Mouse (Mus musculus): ENCODE results near the gene Fam228a. TPM values are rescaled to one million over a fixed set of nuclear protein-coding genes. Genes with fewer than 3 reads are reported as not detected.

Gene Fam228a
- total and polyA plus RNA-seq, 2 experiments from 2014 or later, result 0.49 to 0.99 TPM

DNA sequence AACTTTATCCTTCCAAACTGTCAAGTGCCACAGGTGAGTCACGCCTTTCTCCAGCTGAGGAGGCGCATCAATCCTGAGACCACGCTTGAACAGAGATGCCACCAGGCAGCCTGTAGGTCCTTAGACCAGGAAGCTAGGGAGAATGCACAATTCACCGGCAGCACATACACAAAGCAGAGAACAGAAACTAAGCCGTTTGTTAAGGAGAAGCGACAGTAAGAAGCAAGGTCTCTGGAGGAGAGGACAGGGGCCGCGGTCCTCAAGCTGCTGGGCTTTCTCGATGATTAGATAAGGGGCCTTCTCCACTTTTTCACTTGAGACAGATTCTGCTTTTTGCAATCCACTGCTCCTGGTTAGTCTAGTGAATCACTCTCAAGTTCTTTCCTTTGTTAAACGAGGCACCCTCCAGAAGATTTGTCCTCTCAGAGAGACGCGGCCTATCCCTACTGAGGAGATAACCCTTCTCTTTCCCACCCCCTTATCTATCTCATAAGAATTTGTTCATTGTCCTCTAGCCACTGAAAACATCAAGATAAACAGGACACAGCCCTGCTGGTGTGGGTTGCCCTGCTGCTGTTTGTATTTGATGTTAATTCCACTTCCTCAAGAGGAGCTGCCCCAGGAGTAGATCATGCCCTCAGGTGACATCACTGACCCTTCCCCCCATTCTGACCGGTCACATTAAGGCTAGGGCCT lies 19.0 kb downstream of the Fam228a start:
- TF ChIP-seq CTCF (IDR thresholded peaks at IDR 0.05; ENCODE audit: low read depth), result no peak
- Histone ChIP-seq H3K27ac (no peak overlapping the region), H3K4me1 (ENCODE audit: insufficient read depth, low read length) (no peaks in the 10 kb centered on the region), H3K4me2 (ENCODE audit: low read depth, low read length) (no peak overlapping the region), H3K9ac (replicated peaks; ENCODE audit: low read length) (no peak overlapping the region), H3K9me3 (ENCODE audit: low read length) (no peaks in the 10 kb centered on the region), H3K36me3 (ENCODE audit: insufficient read depth, low read length) (no peaks in the 10 kb centered on the region), H3K27me3 (ENCODE audit: insufficient read depth, low read length) (no peaks in the 10 kb centered on the region), H3K4me3 (ENCODE audit: low read length) (no peak overlapping the region)
- ATAC-seq (no peak), DNase-seq (ENCODE audit: low spot score) (no peak)
- WGBS, result 84% methylated on average over 13 of the region's 13 CpGs

DNA sequence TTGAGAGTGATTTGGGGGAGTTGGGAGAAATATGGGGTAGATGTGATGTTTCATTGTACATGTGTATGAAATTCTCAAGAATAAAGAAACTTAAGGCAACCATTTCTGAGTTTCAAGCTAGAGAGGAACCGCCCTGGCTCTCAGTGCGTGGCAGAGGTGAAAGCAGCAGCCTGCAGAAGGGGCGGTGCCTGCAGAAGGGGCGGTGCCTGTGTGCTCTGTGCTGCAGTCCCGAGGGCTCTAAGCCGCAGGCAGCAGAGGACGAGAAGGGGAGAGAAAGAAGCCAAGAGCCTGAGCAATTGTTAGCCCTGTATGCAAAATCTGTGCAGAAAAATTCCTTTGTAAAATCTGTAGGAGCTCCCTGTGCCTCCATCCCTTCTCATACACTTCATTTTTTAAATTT lies 20.8 kb downstream of the Fam228a start:
- Histone ChIP-seq H3K36me3 (ENCODE audit: insufficient read depth, low read length) (peaks cover 6% of the 10 kb centered on the region), H3K27ac (no peak overlapping the region), H3K9me3 (ENCODE audit: low read length) (no peaks in the 10 kb centered on the region), H3K27me3 (ENCODE audit: insufficient read depth, low read length) (no peaks in the 10 kb centered on the region), H3K4me2 (ENCODE audit: low read depth, low read length) (no peak overlapping the region), H3K4me1 (ENCODE audit: insufficient read depth, low read length) (no peaks in the 10 kb centered on the region), H3K9ac (replicated peaks; ENCODE audit: low read length) (no peak overlapping the region), H3K4me3 (ENCODE audit: low read length) (no peak overlapping the region)
- ATAC-seq, result no peak
- no peak for TF ChIP-seq CTCF (IDR thresholded peaks at IDR 0.05; ENCODE audit: low read depth)
- WGBS, result 10% methylated on average over 7 of the region's 7 CpGs
- DNase-seq (ENCODE audit: low spot score), result no peak

DNA sequence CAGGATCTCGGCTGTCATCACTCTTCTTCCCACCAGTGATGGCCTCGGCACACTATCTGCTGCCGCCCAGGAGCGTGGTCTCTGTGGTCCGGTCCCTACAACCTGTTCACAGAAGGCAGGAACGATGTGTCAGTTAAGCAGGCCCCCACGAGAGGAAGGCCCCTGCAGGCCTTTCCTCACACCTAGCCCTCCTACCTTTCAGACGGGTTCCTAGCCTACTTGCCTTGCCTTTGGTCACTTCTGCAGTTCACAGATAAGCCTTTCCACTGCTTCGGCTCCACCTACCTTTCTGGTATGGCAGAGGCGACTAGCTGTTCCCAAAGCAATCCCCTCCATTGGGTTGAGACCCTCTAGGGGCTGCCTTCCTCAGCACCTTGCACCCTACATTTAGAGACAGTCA lies 22.6 kb downstream of the Fam228a start:
- H3K9me3 ChIP-seq (ENCODE audit: low read length), result no peaks in the 10 kb centered on the region
- no peak overlapping the region for H3K4me3 ChIP-seq (ENCODE audit: low read length)
- H3K9ac ChIP-seq (replicated peaks; ENCODE audit: low read length), result no peak overlapping the region
- H3K27ac ChIP-seq, result no peak overlapping the region
- H3K27me3 ChIP-seq (ENCODE audit: insufficient read depth, low read length), result no peaks in the 10 kb centered on the region
- no peak for ATAC-seq
- WGBS, result 84% methylated on average over 10 of the region's 10 CpGs
- peaks cover 12% of the 10 kb centered on the region for H3K36me3 ChIP-seq (ENCODE audit: insufficient read depth, low read length)
- no peak overlapping the region for H3K4me2 ChIP-seq (ENCODE audit: low read depth, low read length)
- no peaks in the 10 kb centered on the region for H3K4me1 ChIP-seq (ENCODE audit: insufficient read depth, low read length)
- DNase-seq (ENCODE audit: low spot score), result no peak
- no peak for TF ChIP-seq CTCF (IDR thresholded peaks at IDR 0.05; ENCODE audit: low read depth)

DNA sequence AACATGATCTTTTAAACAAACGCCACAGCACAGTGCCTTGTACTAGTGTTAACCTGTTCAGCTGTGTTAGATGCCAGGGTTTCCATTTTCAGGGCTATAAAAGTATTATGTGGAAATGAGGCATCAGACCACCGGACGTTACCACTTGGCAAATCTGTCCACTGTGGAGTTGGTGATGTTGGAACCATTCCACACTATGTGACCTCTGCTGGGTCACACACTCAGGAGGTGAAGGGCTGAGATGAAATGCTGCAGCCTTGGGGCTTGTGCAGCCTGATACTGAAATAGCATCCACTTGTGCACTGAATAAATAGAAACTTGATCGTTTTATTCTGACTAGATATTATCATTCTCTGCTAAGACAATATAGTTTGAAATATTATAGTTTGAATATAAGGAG lies 24.9 kb downstream of the Fam228a start:
- Histone ChIP-seq H3K36me3 (ENCODE audit: insufficient read depth, low read length) (peaks cover 19% of the 10 kb centered on the region), H3K4me1 (ENCODE audit: insufficient read depth, low read length) (no peaks in the 10 kb centered on the region), H3K4me2 (ENCODE audit: low read depth, low read length) (no peak overlapping the region), H3K27ac (no peak overlapping the region), H3K9me3 (ENCODE audit: low read length) (no peaks in the 10 kb centered on the region), H3K4me3 (ENCODE audit: low read length) (no peak overlapping the region), H3K27me3 (ENCODE audit: insufficient read depth, low read length) (no peaks in the 10 kb centered on the region), H3K9ac (replicated peaks; ENCODE audit: low read length) (no peak overlapping the region)
- ATAC-seq (no peak), DNase-seq (ENCODE audit: low spot score) (no peak)
- no peak for TF ChIP-seq CTCF (IDR thresholded peaks at IDR 0.05; ENCODE audit: low read depth)
- whole genome bisulfite sequencing, result 82% methylated on average over 4 of the region's 4 CpGs

DNA sequence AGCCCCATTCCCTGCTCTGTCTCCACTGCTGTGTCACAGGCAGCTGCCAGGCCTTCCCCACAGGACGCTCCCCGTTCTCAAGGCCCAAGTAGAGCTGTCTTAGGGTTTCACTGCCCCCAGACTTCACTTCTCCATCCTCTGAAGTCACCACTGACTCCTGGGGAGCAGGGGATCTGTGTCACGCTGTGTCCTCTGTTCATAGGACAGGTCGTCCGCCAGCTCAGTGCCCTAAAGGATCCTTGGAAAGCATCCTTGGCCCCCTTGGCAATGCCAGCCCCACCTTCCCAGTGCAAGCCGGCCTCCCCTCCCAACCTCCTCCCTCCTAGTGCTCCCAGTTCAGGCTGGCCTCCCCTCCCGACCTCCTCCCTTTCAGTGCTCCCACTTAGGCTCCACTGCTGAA lies 28.3 kb downstream of the Fam228a start:
- Histone ChIP-seq H3K27ac (no peak overlapping the region), H3K36me3 (ENCODE audit: insufficient read depth, low read length) (peaks cover 30% of the 10 kb centered on the region), H3K9ac (replicated peaks; ENCODE audit: low read length) (no peak overlapping the region), H3K27me3 (ENCODE audit: insufficient read depth, low read length) (no peaks in the 10 kb centered on the region), H3K9me3 (ENCODE audit: low read length) (no peaks in the 10 kb centered on the region), H3K4me3 (ENCODE audit: low read length) (no peak overlapping the region), H3K4me1 (ENCODE audit: insufficient read depth, low read length) (no peaks in the 10 kb centered on the region), H3K4me2 (ENCODE audit: low read depth, low read length) (no peak overlapping the region)
- no peak for ATAC-seq
- 82% methylated on average over 7 of the region's 7 CpGs for WGBS
- no peak for DNase-seq (ENCODE audit: low spot score)
- no peak for TF ChIP-seq CTCF (IDR thresholded peaks at IDR 0.05; ENCODE audit: low read depth)

DNA sequence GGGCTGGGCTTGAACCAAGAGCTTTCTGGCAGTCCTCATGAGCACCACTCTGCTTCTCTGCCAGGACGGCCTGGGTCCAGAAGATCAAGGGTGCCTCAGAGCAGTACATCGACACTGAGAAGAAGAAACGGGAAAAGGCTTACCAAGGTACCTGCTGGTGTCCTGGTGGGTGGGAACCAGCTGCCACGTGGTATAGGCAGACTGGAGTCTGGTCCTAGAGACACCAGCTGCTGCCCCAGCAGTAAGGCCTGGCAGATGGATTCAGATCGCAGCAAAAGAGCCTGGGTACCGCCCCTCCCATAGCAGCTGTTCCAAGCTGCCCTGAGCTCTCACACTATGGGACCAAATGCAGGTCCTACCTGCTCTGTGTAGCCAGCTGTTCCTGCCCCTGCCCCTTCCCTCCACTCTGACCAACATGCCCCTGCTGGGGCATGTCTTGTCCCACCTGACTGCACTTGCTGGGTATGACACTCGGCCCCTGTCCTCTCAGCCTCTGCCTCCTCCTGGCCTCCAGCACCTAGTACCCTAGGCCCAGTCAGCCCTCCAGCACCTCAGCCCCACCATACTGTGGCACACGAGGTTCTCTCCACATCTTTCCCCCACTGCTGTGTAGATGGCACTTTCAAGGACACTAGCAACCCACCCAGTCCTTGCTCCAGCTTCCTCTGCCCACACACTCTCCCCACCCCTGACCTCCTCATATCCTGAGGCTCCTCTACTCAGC lies 29.2 kb downstream of the Fam228a start:
- no peaks in the 10 kb centered on the region for H3K4me1 ChIP-seq (ENCODE audit: insufficient read depth, low read length)
- no peaks in the 10 kb centered on the region for H3K27me3 ChIP-seq (ENCODE audit: insufficient read depth, low read length)
- no peaks in the 10 kb centered on the region for H3K9me3 ChIP-seq (ENCODE audit: low read length)
- no peak overlapping the region for H3K9ac ChIP-seq (replicated peaks; ENCODE audit: low read length)
- DNase-seq (ENCODE audit: low spot score), result peak; percentile 62
- no peak overlapping the region for H3K4me2 ChIP-seq (ENCODE audit: low read depth, low read length)
- peaks cover 30% of the 10 kb centered on the region for H3K36me3 ChIP-seq (ENCODE audit: insufficient read depth, low read length)
- ATAC-seq, result peak; percentile 89
- 62% methylated on average over 6 of the region's 8 CpGs for WGBS
- no peak overlapping the region for H3K27ac ChIP-seq
- no peak for TF ChIP-seq CTCF (IDR thresholded peaks at IDR 0.05; ENCODE audit: low read depth)
- no peak overlapping the region for H3K4me3 ChIP-seq (ENCODE audit: low read length)

DNA sequence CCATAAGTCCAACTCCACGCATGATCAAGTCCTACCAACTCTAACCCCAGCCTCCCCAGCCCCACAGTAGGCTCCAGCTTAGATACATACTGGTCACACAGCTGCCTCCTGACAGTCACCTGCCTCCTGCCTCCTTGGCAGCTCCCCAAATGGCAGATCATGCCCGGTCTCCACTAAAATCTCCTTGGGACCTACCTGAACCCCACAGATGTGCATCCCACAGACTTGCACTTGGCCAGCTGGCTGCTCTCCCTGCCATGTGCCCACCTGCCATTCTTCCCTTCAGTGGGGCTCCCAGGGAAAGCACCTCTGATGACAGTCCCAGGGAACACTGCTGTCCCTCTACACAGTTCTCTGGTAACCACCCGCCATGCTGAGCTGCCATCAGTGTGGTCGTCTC lies 29.9 kb downstream of the Fam228a start:
- H3K9me3 ChIP-seq (ENCODE audit: low read length), result no peaks in the 10 kb centered on the region
- ATAC-seq, result 0 out of 2 replicates have a peak, but pooled peaks have one; percentile 37
- DNase-seq (ENCODE audit: low spot score), result no peak
- no peak overlapping the region for H3K4me3 ChIP-seq (ENCODE audit: low read length)
- no peak overlapping the region for H3K4me2 ChIP-seq (ENCODE audit: low read depth, low read length)
- TF ChIP-seq CTCF (IDR thresholded peaks at IDR 0.05; ENCODE audit: low read depth), result no peak
- peaks cover 30% of the 10 kb centered on the region for H3K36me3 ChIP-seq (ENCODE audit: insufficient read depth, low read length)
- 70% methylated on average over 4 of the region's 4 CpGs for whole genome bisulfite sequencing
- H3K27me3 ChIP-seq (ENCODE audit: insufficient read depth, low read length), result no peaks in the 10 kb centered on the region
- no peak overlapping the region for H3K9ac ChIP-seq (replicated peaks; ENCODE audit: low read length)
- H3K4me1 ChIP-seq (ENCODE audit: insufficient read depth, low read length), result no peaks in the 10 kb centered on the region
- H3K27ac ChIP-seq, result no peak overlapping the region

All from hindbrain, postnatal 0 days (tissue).